Mouse (Mus musculus): ENCODE measurements around the gene Mlkl. TPM values are rescaled to one million over a fixed set of nuclear protein-coding genes. Genes with fewer than 3 reads are reported as not detected.
"Not testable (repeated sequence)": the region's sequence is repeated elsewhere in the genome, so short reads cannot be mapped to it uniquely, and the experiment has no call there.

Mlkl gene
- polyA plus RNA-seq, 1 experiment from 2014 or later: 5.0 TPM

DNA sequence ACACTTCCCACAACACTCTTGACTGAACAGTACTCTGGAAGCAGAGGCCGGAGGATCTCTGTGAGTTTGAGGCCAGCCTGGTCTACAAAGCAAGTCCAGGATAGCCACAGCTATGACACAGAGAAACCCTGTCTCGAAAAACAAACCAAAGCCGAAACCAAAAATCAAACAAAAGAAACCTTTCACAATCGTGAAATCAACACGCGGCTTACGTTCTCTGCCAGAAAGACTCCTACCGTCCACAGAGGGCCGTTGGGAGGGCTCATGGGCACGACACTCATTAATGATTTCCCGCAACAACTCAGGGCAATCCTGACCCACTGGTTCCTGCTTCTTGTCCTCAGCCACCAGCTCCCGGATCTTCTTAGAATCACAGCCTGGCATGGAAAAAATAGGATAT lies 23.2 kb downstream of the Mlkl start:
- no peak for DNase-seq (ENCODE audit: low spot score)

DNA sequence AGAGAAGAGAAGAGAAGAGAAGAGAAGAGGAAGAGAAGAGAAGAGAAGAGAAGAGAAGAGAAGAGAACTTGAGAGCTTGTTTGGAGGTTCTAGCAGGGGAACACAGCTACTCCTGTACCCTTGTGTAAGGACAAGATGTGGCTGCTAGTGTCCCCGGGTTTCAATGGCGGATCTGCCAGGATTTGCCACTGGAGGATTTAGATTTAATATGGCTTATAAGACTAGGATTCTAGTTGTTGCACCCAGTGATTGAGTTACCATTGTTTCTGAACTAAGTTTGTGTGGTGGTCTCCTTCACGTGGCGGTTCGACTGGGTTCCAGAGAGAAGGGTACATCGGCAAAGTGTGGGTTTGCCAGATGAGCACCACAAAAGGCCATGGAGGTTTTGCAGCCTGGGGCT lies 24.0 kb downstream of the Mlkl start:
- DNase-seq (ENCODE audit: low spot score): not testable (repeated sequence)

DNA sequence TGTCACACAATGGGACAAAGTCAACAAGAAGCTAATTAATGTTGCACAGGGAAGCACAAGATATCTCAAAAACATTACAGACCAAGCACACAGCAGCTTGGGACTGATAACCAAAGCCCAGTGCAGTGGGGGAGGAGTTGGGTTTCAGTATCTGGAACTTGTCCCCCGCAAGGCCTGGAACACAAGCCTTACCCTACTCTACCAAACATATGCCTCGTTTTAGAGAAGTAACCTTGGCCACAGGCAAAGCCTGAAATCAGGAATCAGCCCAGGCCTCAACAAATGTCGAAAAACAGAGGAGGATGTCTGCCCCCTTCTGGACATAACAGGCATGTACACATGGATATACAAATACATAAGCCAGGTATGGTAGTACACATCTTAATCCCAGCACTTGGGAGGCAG lies 25.2 kb downstream of the Mlkl start:
- no peak for DNase-seq (ENCODE audit: low spot score)

DNA sequence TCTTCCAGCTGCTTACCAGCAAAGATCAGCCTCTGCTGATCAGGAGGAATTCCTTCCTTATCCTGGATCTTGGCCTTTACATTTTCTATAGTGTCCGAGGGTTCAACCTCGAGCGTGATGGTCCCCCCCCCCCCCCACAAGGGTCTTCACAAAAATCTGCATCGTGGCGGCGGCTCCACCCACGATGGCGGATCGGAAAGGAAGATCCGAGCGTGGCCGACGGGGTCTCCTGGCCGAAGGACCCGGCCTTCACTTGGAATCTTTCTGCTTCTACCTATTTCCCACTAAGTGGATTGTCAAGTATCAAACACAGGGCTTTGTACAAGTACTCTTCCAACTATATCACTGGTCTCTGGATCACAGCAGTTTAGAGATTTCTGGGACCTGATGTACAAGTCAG lies 28.0 kb downstream of the Mlkl start:
- DNase-seq (ENCODE audit: low spot score): not testable (repeated sequence)

DNA sequence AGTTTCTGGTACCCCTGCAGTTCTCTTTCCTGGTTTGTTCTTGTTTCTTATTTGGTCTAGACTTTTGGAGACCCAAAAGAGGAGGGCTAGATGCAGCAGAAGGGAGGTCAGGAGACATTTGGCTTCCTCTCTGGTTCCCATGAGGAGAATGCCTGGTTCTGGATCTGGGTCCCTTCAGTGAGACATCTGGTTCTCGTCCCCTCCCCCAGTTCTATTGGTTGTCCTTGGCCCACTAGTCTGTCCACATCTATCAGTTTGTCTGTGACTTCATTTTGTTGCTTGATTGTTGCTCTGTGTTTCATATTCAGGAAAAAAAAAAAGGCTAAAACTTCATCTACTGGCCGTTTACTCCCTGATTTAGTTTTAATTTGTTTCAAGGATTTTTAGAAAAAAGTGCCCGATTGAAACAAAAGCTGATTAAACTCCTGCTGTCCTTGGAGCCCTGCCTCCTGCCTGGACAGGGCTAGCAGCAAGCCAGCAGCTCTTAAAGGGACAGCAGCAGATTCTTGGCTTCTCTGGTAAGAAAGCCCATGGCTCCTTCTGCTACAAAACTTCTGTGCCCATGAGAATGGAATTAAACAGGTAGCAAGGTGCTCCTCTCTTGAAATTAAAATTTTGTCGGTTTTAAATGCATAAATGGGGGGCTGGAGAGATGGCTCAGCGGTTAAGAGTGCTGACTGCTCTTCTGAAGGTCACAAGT lies 32.8 kb downstream of the Mlkl start:
- no peak for DNase-seq (ENCODE audit: low spot score)

DNA sequence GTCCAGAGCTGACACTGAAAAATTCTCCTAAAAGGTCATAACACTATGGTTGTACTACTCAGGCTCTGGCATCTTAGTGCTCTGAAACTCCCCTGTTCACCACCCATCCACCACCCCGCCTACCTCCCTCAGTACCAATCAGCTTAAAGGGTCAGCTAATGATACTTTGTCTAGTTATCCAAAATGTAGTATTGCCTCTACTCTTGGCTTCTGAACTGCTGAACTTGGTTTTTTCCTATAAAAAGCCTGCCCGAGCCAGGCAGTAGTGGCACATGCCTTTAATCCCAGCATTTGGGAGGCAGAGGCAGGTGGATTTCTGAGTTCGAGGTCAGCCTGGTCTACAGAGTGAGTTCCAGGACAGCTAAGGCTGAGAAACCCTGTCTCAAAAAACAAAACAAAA lies 33.6 kb downstream of the Mlkl start:
- DNase-seq (ENCODE audit: low spot score): no peak

DNA sequence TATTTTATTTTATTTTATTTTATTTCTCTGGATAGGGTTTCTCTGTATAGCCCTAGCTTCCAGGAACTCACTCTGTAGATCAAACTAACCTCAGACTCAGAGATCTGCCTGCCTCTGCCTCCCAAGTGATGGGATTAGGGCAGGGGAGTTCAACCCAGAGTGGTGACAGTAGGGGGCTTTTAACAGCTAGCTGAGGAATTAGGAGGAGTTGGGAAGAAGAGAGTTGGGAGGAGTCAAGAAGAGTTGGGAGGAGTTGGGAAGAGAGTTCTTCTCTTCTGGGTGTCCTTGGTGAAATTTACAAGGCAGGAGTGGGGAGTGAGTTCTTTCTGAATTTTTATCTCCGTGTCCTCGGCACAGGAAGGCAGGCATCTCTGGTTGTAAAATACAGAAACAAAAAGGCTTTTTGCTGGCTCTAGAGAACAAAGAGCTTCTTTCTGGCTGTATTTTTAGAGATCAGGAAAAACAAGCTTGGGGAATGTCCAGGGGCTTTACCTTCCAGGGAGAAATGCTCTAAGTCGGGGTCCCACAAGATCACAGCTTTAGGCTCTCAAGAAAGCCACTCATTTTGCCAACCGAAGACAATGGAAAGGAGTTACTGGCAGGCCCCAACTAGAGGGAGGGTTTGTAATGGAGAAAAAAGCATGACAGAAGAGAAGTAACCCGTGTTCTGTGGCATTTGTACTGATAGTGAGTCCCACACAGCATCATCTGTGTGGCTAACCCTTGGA lies 34.7 kb downstream of the Mlkl start:
- not testable (repeated sequence) for DNase-seq (ENCODE audit: low spot score)

DNA sequence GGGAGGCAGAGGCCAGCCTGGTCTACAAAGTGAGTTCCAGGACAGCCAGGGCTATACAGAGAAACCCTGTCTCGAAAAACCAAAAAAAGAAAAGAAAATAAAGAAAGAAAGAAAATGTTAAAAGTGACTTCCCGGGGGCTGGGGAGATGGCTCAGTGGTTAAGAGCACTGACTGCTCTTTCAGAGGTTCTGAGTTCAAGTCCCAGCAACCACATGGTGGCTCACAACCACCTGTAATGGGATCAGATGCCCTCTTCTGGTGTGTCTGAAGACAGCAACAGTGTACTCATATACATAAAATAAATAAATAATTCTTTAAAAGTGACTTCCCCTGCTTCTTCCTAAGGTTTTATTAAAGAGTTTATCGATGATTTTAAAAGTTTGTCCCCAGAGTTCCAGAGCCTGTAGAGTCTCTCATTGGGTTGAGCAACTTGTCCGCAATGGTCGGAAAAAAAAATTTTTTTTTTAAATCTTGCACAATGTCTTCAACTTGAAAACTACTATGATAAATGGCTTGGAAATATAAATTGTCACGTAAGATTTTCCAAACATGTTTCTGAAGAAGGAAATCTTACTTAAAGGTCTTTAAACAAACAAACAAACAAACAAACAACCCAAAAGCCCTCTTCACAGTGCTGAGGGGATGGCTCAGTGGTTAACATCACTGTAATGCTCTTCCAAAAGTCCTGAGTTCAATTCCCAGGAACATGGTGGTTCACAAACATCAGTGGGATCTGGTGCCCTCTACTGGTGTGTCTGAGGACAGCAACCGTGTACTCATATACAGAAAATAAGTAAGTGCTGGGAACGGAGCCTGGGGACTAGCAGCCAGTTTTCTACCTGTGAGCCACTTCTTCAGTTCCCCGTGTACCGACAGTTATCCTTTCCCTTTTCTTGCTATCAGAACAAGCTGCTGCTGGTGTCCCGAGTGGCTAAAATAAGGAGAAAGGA lies 37.1 kb downstream of the Mlkl start:
- peak; percentile 10 for DNase-seq (ENCODE audit: low spot score)

DNA sequence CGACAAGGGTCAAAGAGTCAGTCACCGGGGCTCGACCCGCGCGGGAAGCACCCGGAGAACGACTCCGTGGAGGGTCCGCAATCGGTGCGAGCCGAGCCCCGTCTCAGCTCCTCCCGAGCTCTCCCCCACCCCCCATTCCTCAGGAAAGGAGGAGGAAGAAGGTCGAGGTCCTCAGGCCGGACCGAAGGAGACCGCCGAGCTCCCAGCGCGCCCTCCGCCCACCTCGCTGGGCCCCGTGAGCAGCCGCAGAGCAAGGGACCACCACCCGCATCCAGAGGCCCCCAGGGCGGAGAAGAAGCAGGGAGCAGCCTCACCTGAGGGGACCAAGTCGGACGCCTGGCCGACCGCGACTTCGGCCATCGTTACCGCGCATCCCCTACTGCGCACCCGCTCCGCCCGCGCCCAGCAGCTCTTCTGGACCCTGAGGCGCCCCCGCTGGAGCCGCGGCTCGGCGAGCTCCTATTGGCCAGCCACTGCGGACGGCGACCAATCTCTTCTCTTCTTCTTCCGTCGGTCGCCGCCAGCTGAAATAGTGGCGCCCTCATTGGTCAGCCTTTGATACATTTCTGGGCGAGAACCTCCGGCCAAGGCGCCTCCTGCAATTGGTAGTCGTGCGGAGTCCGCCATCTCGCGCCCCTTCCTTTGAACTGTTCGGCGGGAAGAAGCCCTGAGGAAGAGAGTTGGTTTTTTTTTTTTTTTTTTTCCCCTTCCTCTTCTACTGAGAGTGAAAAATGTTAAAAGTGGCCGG lies 38.0 kb downstream of the Mlkl start, which contains the start of gene Rfwd3:
Gene Rfwd3, minus strand, starts transcription at position 402 of the 748 bp plus-strand sequence.
- DNase-seq (ENCODE audit: low spot score): peak; percentile 92

DNA sequence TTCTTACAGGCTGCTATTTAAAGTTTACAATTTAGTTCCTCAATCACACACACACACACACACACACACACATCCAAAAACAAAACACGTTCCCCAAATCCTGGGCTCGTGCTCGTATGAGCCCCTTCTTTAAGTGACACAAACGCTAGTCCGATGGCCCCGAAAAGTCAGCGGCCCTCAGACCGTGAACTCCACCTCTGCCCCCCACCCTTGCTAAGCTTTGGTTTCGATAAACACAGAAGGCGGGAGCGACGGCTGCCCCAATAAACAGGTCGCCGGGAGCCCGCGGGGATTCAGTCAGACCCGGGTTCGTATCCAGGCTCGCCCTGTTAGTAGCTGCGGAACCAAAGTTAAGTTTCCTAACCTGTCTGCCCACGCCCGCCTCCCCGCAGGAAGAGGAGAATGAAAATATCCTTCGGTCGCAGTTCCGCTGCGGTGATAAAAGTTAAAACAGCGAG lies 38.6 kb downstream of the Mlkl start:
- DNase-seq (ENCODE audit: low spot score): peak; percentile 64

DNA sequence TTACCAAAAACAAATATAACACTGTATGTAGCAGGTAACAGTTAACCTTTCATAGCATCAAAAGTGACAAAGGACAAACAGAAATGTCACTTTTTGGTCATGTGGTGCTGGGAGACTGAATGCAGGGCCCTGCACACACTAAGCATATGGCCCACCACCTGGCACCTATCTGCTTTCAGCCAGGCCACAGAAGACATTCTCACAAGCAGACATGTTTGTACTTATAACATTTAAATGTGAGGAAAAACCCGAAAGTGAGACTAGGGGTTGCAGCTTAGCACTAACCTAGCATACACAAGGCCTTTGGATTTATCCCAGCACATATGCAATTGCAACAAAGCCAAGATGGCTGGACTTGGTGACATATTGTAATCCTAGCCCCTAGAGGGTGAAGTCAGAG lies 40.0 kb downstream of the Mlkl start:
- DNase-seq (ENCODE audit: low spot score): no peak

DNA sequence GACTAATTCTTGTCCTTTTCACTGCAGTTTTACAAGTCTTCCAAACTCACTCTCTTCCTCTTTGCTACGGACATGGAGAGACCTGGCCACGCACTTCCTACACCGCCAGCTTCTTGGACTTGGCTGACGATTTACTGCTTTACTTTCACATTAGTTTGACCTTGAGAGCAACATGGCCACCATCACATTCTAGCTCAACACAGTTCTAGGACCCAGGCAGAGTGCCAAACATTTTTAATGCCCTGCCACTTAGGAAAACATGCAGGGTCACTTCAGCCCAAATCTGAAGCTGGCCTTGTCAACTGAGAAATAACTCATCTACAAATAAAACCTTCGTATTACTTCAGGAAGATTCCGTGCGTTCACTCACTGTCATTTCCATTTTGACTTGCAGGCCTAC lies 46.2 kb downstream of the Mlkl start:
- DNase-seq (ENCODE audit: low spot score): no peak

DNA sequence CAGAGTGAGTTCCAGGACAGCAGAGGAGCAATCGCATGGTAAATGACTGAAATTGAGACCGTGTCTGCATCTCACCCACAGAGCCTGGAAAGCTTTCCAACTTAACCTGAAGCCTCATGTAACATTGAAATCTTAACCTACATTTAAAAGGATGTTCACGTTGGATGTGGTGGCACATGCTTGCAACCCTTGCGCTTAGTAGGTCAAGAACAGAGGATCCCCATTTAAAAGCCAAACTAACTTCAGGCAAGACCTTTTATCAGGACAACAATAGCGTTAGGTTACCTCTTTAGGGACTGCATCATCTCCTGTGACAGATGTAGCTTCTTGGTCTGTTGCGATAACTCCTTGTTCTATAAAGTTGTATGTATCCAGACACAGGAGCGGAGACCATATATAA lies 47.4 kb downstream of the Mlkl start:
- no peak for DNase-seq (ENCODE audit: low spot score)

DNA sequence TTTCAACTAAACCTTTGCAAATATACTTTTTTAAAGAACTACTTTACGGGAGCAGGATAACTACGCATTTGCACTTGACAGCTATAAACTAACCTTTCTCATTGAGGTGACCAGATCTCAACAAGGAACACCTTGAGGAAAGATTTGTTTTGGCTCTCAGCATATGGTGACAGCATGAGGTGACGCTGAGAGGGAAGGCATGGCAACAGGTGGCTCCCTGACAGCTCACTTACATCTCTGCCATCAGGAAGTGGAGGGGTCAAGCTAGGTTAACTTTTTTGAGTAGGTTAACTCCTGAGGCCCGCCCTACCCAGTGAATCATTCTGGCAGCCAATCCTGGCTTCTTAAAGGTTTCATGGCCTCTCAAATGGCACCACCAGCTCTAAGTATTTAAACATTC lies 52.4 kb downstream of the Mlkl start:
- no peak for DNase-seq (ENCODE audit: low spot score)

DNA sequence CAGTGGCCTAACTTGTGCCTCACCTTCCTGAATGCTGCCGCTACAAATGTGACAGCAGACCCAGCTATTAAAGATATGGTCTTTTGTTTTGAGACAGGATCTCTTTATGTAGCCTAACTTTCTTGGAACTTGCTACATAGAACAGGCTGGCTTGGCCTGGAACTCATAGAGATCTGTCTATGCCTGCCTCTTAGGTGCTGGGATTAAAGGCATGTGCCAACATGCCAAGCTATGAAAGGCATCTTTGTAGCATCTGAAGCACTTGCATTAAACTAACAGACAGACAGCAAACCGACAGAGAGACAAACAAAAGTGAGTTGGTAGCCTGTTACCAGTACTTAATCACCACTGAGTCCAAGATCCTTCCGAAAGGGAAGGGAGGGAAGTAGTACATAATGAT lies 55.9 kb downstream of the Mlkl start:
- no peak for DNase-seq (ENCODE audit: low spot score)

DNA sequence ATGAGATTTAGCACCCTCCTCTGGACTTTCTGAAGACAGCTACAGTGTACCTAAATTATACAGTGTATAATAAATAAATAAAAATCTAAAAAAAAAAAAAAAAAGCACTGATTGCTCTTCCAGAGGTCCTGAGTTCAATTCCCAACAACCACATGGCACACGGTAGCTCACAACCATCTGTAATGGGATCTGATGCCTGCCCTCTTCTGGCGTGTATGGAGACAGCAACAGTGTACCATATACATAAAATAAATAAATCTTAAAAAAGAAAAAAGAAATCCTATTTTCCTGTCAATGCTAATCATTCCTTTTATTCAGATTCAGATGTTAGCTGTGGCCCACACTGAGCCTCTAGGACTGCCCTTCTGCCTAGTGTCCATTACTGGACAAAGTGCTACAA lies 69.7 kb downstream of the Mlkl start:
- no peak for DNase-seq (ENCODE audit: low spot score)

DNA sequence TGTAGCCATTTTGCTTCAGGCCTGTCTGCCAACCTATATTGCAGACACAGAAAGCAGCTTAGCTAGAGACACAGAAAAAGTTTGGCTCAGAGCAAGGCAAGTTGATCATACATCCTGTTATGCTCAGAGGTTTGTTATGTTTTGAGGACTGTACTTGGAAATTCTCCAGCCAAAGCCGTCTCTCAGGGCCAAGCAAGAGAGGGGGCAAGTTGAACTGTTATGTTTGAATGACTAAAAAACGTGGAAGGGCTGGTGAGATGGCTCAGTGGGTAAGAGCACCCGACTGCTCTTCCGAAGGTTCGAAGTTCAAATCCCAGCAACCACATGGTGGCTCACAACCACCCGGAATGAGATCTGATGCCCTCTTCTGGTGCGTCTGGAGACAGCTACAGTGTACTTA lies 71.8 kb downstream of the Mlkl start:
- DNase-seq (ENCODE audit: low spot score): not testable (repeated sequence)

DNA sequence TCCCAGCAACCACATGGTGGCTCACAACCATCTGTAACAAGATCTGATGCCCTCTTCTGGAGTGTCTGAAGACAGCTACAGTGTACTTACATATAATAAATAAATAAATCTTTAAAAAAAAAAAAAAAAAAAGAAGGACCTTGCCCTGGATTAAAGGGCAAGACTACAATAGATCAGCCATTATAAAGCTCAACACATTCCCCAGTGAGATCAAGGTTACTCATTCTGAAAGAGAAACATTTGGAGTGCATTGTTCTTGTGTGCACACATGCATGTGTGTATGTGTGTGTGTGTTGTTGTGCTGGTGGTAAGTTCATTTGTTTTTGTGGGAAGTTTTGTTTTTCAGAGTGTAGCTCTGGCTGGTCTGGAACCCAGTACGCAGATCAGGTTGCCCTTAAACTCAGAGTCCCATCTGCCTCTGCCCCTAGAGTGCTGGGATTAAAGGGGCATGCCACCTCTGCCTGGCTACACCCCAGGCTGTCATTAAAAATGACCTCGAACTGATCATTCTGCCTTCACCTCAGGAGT lies 73.2 kb downstream of the Mlkl start:
- DNase-seq (ENCODE audit: low spot score): no peak

DNA sequence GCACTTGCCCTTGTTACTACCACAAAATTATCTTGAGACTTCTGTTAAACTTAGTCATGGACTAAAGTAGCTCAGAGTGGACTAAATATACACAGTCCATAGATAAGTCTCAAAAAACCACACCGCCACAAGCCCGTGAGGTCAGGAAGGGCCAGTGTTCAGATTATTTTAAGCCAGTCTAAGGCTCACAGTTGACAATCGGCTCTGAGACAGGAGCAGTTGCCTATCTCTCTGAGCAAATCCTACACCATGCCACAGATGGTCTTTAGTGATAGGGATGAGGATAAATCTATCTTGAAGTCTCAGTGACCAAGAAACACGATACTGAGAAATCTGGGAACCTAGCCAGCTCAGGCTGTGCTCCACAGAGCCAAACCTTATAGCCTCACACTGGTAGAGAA lies 76.0 kb downstream of the Mlkl start:
- DNase-seq (ENCODE audit: low spot score): no peak

All from thymus, postnatal 0 days (tissue).